Mouse (Mus musculus) Patski (cell line): ENCODE measurements at regions not wholly inside any gene's neighbourhood (a gene's known extent, or its start where the extent isn't known, plus 50 kb on each side); places are given as distances from the start of the nearest gene placed in this dataset.

ENCODE experiments used
- ATAC-seq: fragments of 100-300 bp; one replicate; pipeline ENCODE4 v1.8.0; 2021
- CTCF ChIA-PET: fragments of 350-600 bp; sonication (Branson Sonifier 250); formaldehyde crosslinking; loops from one replicate; lab custom pipeline; 2022; ENCODE audit warnings: inconsistent platforms; lab: Charles Lee
- POLR2A ChIA-PET: fragments of 350-600 bp; sonication (Branson Sonifier 250); formaldehyde crosslinking; loops from one replicate; lab custom pipeline; 2022; ENCODE audit warnings: antibody characterized with exemption, inconsistent platforms; lab: Charles Lee
- DNase-seq: peaks from one replicate; pipeline ENCODE4 v3.0.0-alpha.2; 2011; ENCODE audit warnings: low read depth, low spot score
- H3K27me3 ChIP-seq: fragments of 371-371 bp; one replicate; pipeline ENCODE4 v1.5.1; 2021
- CTCF ChIP-seq: fragments of 100-300 bp; IDR thresholded peaks from one replicate; pipeline ENCODE4 v1.5.1; 2021
- in situ Hi-C: fragments of 300-500 bp; cut with MboI; formaldehyde crosslinking; loops from 3 replicates; pipeline ENCODE4 v1.11.1; 2018; ENCODE audit warnings: low pct_unique_long_range_greater_than_20kb, mixed read lengths

DNA sequence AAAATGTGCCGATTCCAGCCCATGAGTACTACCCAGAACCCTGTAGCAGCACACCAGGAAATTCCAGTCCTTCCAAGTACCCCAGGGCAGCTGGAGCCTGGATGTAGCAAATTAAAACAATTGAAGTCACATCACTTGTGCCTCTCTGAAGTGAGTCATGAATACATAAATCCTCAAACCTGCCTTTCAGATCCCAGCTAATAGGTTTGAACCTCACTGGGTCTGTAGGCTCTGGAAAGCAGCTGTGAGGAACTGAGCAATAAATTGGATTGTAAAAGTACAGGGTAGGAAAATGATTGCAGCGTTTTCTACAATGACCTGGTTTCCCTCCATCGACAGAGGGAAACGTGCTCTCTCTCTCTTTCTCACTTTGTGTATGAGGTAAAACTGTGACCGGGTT is 101.6 kb upstream of the Topaz1 start:
- ATAC-seq (peak; percentile 38), DNase-seq (no peak)
- POLR2A ChIA-PET, result no interaction called here
- TF ChIP-seq CTCF, result no peak
- no peaks in the 10 kb centered on the region for H3K27me3 ChIP-seq
- CTCF ChIA-PET, result no interaction called here
- in situ Hi-C loops, result loop anchor here (25.0 kb wide), 2 partner anchors 592 to 842 kb away; partner anchors contain the start of gene Limd1

DNA sequence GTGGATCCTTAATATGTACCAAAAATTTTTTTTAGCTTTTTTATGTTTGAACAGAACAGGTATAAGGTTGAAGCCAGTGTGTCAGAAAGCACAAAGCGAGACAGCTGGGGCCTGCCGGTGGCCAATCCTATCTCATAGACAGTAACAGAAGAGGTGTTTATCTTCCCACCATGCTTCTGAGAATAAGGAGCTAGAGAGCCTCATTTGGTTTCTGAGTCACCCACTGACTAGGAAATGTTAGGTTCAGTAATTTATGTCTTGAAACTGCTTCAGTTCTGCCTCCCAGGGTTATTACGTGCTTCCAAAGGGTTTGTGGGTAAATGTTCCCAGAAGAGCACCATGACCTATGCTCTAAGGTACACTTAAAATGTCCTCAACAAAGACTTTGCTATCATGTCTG is 96.3 kb upstream of the Topaz1 start:
- CTCF ChIA-PET, result interaction anchor here (1.2 kb wide), 1 partner anchor 35 kb away, joined by 4 read pairs; no protein-coding TSS in a partner anchor
- POLR2A ChIA-PET, result interaction anchor here (1.3 kb wide), 1 partner anchor 24 kb away, joined by 5 read pairs; no protein-coding TSS in a partner anchor
- no peak for DNase-seq
- in situ Hi-C loops, result no loop called here
- no peak for TF ChIP-seq CTCF
- ATAC-seq, result peak; percentile 70
- H3K27me3 ChIP-seq, result no peaks in the 10 kb centered on the region

DNA sequence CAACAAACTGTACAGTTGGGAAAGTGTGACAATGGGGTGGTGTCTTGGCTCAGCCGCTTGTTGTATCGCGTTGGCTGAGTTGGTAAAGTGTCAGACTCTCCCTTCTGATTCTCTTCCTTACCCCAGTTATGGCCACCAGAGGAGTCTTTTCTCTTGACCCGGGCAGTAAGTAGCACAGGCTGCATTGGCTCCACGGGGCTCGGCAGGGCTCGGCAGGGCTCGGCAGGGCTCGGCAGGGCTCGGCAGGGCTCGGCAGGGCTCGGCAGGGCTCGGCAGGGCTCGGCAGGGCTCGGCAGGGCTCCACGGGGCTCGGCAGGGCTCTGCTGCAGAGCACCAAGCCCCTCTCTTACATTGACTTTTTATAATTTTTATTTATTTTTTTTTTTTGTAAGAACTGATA is 91.6 kb upstream of the Topaz1 start:
- no peak for TF ChIP-seq CTCF
- ChIA-PET CTCF (no interaction called here), POLR2A (no interaction called here)
- ATAC-seq (no peak), DNase-seq (no peak)
- no peaks in the 10 kb centered on the region for H3K27me3 ChIP-seq
- in situ Hi-C loops, result no loop called here

DNA sequence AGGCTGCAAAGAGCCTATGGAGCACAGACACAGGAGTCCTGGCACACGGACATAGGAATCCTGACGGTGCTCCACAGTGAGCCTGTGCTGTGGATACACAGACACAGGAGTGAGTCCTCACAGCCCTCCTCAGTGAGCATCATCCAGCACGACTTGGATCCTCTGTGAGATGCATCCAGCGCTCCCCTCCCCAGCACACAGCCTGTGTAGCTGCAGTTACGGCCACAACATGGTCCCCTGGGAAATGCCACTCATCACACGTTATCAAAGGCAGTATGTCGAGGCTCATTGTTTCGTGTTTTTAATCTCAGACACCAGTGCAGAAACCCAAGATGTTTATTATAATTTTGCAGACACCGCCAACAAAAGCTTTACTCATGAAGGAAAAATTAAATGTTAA is 87.1 kb upstream of the Topaz1 start:
- in situ Hi-C loops, result no loop called here
- POLR2A ChIA-PET, result interaction anchor here (1.1 kb wide), 1 partner anchor 14 kb away, joined by 4 read pairs; no protein-coding TSS in a partner anchor
- ATAC-seq, result no peak
- no peak for TF ChIP-seq CTCF
- no peaks in the 10 kb centered on the region for H3K27me3 ChIP-seq
- CTCF ChIA-PET, result no interaction called here
- DNase-seq, result no peak

DNA sequence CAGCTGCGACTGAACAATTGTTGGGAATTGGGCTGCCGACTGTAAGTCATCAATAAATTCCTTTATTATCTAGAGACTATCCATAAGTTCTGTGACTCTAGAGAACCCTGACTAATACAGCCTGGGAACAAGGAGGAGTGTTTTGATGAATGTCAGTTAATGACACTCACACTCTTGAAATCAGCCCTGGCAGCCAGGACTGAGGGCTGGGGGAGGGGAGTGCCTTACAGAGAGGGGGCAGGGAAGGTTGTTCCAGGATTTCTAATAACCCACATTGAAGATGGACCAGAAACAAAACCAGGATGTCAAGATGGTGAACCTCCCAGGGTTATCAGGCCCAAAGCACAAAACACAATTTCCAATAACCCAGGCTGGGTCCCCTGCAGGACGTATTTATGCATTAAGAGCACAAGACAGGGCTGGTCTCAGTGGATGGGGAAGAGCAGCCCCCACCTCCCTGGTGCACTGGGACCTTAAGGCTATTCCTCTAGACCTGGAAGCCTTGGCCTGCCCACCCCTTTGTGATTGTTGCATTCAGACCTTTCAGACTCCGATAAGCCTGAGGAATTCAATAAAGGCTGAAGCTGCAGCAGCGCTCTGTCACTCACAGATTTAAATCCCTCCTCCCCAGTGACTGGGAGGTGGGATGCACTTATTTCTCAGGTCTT is 80.0 kb upstream of the Topaz1 start:
- no peak for DNase-seq
- no peaks in the 10 kb centered on the region for H3K27me3 ChIP-seq
- ChIA-PET CTCF (interaction anchor here (1.0 to 1.2 kb wide), 2 partner anchors 9 to 10 kb away, joined by 3 read pairs; no protein-coding TSS in a partner anchor), POLR2A (no interaction called here)
- no peak for ATAC-seq
- in situ Hi-C loops, result no loop called here
- no peak for TF ChIP-seq CTCF

DNA sequence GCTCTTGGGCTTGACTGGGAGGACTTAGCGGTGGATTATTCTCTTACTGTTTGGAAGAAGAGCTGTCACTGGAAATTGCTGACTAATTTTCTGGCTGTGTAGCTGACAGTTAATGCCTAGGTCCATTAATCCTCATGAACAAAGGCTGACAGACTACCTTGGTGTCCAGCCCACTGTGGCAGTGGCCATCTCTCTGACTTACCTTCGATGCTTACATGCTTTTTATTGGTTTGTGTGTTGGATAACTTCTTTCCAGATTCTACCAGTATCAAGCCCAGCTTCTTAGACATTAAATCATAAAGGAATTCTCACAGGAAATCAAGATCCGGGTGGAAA is 79.5 kb upstream of the Topaz1 start:
- CTCF ChIA-PET, result interaction anchor here (0.7 to 1.2 kb wide), 3 partner anchors 9 to 246 kb away, joined by 3 read pairs; no protein-coding TSS in a partner anchor
- H3K27me3 ChIP-seq, result no peaks in the 10 kb centered on the region
- no peak for ATAC-seq
- in situ Hi-C loops, result no loop called here
- TF ChIP-seq CTCF, result no peak
- no peak for DNase-seq
- POLR2A ChIA-PET, result no interaction called here

DNA sequence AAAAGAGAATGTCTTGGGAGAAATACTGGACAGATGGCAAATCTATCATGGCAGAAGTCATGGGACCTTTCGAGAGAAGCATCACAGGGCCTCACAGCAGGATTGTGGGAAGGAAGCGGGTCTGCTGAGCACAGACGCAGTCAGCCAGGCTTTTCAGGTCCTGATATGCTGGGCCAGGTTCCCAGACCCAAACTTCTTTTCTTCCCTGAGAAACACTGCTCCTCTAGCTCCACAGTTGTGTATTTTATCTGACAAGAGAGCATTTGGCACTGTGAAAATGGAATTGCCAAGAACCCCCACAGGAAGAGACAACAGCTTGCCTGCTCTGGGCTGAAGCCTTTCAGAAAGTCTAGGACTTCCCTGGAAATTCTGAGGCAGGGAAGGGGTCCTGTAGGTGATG is 73.4 kb upstream of the Topaz1 start:
- POLR2A ChIA-PET, result interaction anchor here (1.1 kb wide), 1 partner anchor 14 kb away, joined by 4 read pairs; no protein-coding TSS in a partner anchor
- DNase-seq, result no peak
- no peak for ATAC-seq
- TF ChIP-seq CTCF, result no peak
- H3K27me3 ChIP-seq, result no peaks in the 10 kb centered on the region
- CTCF ChIA-PET, result no interaction called here
- in situ Hi-C loops, result no loop called here

DNA sequence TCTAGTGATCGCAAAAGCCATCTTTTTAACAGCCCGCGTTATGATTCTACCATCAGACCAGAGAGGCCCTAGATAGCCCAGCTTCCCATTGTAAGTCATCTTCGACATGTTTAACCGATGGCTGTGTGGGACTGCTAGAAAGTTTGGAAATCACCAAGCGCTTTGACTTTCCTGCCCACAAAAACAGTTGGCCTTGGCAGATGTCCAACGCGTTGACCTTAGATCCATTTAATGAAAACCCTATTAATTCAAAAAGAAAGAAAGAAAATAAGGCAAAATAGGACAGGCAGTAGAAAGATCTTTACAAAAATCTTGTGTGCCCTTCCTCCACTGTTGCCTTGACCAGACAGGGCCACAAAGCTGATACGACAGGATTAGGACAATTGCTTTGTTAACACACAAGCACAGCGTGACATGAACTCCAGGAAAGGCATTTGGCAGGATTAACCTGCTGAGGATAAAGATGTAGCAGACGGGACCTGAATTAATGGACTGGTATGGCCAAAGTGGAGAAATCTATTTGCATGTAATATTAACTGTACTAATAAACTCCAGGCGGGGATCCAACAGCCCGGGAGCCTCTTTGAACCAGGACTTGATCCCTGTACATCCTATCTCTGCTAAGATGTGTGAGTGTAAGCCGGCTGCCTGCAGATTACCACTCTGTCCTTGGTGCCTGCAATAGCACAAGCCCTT is 69.0 kb upstream of the Topaz1 start:
- no peak for TF ChIP-seq CTCF
- in situ Hi-C loops, result no loop called here
- DNase-seq, result no peak

DNA sequence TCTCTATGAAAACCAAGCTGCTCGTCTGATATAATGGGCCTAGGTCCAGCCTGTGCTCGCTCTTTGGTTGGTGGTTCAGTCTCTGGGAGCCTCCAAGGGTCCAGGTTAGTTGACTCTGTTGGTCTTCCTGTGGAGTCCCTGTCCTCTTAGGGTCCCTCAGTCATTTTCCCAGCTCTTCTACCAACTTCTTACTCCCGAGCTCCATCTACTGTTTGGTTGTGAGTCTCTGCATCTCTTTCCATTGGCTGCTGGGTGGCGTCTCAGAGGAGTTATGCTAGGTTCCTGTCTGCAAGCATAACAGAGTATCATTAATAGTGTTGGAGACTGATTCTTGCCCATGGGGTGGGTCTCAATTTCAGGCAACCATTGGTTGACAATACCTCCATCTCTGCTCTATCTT is 60.0 kb upstream of the Topaz1 start:
- ChIA-PET CTCF (interaction anchor here (0.8 to 2.0 kb wide), 9 partner anchors 10 to 266 kb away, joined by 3 to 11 read pairs (median 4); no protein-coding TSS in a partner anchor), POLR2A (interaction anchor here (1.0 kb wide), 1 partner anchor 70 kb away, joined by 3 read pairs; no protein-coding TSS in a partner anchor)
- in situ Hi-C loops, result loop anchor here (5.0 kb wide), 2 partner anchors 70 to 265 kb away; no protein-coding TSS in a partner anchor
- TF ChIP-seq CTCF, result peak; percentile 82
- ATAC-seq, result no peak
- H3K27me3 ChIP-seq, result peaks cover 12% of the 10 kb centered on the region
- DNase-seq, result no peak

More for the DNA sequence above, 69.0 kb upstream of the Topaz1 start:
- ChIA-PET CTCF (interaction anchor here (0.9 kb wide), 1 partner anchor 9 kb away, joined by 3 read pairs; no protein-coding TSS in a partner anchor), POLR2A (interaction anchor here (0.6 kb wide), 1 partner anchor 62 kb away, joined by 3 read pairs; no protein-coding TSS in a partner anchor)
- no peak for ATAC-seq
- no peaks in the 10 kb centered on the region for H3K27me3 ChIP-seq

DNA sequence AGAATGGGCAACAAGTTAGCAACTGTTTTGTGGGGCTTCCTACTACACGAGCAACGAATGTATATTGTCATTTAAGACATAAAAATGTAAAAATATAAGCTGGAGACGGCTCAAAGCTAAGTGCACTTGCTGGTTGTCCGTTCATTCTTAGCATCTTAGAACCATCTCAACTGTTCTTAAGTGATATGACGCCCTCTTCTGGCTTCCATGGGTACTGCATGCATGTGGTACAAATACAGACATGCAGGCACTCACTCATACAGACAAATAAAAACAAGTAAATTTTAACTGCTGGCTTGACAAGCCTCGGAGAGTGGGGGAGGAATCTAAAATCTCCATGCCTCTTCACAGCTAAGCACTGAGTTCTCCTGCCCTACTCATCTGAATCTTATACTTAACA is 55.3 kb upstream of the Topaz1 start:
- ChIA-PET POLR2A (no interaction called here), CTCF (interaction anchor here (1.0 to 2.0 kb wide), 3 partner anchors 23 to 86 kb away, joined by 3 to 4 read pairs (median 3); no protein-coding TSS in a partner anchor)
- DNase-seq, result no peak
- H3K27me3 ChIP-seq, result peaks cover 12% of the 10 kb centered on the region
- in situ Hi-C loops, result no loop called here
- peak; percentile 69 for TF ChIP-seq CTCF
- ATAC-seq, result no peak
